Comparison of ENCODE assay signal across 1 mouse cellular context in the genomic region with DNA sequence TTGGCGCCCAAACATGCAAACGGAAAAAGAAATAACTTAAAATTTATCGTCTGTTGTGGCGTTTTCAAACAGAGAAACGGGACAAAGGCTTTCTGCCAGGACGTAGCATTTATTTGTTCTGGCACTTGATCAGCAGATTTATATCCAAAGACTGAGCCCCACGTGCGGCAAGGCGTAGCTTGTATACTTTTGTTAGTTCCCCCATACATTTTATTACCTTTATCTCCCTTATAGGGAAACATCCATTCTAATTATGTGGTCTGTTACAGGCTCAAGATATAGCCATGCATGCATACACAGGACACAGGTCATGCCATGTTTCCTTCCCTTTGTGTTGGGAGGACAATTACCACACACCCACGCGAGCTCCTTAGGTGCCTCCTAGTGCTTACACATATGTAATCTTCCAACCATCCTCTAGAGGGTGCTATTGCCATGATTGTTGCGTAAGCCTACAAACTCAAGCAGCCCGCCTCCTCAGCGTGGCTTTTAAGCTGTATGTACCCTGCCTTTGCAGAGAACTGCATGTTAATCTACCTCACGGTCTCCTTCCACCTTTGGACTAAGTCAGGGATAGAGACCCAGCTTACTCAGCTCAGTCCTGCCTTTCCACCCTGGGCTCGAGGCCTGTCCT.
TF ChIP-seq lines count a peak whose summit lies in the region.

No protein-coding gene starts in this region.

TF ChIP-seq in C2C12, 6 proteins besides CTCF, POLR2A, EP300 and RAD21:
- no peak for TF ChIP-seq MYOD1 (IDR thresholded peaks at IDR 0.05; ENCODE audit: control insufficient read depth, insufficient read length, low read depth)
- no peak for TF ChIP-seq MYOG (IDR thresholded peaks at IDR 0.05; ENCODE audit: control insufficient read depth, extremely low read depth, insufficient read length)
- peak; percentile 94 for TF ChIP-seq CEBPB (IDR thresholded peaks at IDR 0.05; ENCODE audit: low read depth)
- TF ChIP-seq FOSL1 (IDR thresholded peaks at IDR 0.05; ENCODE audit: insufficient read depth, low read length, poor library complexity, severe bottlenecking): no peak
- TF ChIP-seq USF1 (IDR thresholded peaks at IDR 0.05; ENCODE audit: low read depth): no peak
